Mouse (Mus musculus) ES-CJ7 (cell line): Measurements from ENCODE around the gene Gm15319.
"Not testable (repeated sequence)": the region's sequence is repeated elsewhere in the genome, so short reads cannot be mapped to it uniquely, and the experiment has no call there.

Experiments used
- DNase-seq: peaks from one replicate; pipeline ENCODE4 v3.0.0; 2011; ENCODE audit warnings: low read depth, low spot score

The Gm15319 gene

DNA sequence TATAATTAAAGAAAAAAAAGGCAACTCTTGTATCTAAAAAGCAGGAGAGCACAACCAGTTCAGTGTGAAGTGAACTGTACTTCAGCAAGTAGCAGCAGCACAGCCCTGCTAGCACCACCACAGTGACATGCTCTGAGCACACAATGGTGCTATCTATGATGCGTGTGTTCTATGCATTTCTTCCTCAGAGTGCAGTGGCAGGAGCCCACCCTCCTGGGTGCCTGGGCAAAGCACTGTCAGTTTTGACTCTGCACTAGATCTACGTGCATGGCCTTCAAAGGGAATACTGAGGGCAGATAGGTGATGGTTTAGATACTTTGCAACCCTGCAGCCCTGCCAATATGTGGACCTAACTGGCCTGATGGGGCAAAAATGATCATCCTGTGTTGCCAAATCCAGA is at the start of gene Gm15319:
Gm15319 (minus strand) TSS at position 101 of the 400 bp plus-strand sequence.
- DNase-seq = not testable (repeated sequence)

DNA sequence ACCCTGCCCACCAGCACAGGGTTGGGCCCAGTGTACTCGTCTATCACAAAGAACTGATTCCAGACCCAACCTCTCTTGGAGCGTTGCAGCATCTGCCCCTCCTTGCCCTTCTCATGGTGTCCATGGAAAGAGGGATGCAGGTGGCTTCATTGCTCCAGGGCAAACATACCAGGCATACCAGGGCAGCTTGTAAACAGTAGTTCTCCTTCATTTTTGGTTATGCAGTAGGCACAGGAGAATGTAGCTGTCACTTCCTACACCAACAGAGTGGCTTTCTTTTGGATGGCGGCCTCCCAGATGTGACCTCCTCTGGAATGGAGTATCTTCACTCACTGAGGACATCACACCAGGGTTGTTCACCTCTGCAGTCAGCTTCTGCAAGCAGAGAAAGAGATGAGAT is 47.3 kb upstream of the Gm15319 start:
- not testable (repeated sequence) for DNase-seq

DNA sequence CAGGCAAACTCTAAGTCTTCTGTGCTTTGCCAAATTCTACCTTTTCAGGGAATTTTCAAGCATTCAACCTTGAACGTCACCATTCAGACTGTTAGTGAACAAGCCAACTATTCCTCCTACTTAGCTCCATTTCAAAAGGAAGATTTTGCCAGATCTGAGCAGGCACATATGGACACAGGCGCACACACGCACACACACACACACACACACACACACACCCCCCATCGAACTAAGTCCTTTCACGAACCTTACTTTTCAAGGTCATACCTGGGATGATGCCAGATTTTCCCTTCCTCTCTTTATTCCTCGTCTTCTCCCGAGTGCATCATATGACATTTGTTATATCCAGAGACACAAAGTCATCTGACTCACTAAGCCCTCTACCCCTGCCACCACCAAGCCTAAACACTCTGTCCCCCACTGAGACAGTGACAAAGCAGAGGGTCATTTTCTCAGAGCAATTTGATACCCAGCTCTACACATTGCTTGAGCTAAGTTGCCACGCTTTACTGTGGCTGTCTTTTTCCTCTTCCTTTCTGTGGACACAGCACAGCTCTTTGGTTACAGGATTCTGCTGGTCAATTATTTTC is 45.5 kb upstream of the Gm15319 start:
- DNase-seq = peak; percentile 42

DNA sequence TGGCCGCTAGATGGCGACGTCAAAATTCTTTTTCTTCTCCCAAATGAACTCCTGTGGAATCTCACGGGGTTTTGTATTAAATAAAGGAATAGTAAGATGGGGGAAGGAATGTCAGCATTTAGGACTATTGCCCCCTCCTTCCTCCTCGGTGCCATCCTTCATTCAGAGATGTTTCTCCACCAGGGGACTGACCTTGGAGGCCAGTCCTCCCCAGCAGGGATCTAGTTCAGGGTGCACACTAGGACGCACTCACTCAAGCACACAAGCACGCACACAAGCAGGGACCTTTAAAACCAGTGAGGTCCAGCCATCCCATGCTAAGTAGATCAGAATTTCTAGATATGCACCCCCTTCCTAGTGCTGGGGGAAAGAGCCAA is 26.3 kb upstream of the Gm15319 start:
- not testable (repeated sequence) for DNase-seq

DNA sequence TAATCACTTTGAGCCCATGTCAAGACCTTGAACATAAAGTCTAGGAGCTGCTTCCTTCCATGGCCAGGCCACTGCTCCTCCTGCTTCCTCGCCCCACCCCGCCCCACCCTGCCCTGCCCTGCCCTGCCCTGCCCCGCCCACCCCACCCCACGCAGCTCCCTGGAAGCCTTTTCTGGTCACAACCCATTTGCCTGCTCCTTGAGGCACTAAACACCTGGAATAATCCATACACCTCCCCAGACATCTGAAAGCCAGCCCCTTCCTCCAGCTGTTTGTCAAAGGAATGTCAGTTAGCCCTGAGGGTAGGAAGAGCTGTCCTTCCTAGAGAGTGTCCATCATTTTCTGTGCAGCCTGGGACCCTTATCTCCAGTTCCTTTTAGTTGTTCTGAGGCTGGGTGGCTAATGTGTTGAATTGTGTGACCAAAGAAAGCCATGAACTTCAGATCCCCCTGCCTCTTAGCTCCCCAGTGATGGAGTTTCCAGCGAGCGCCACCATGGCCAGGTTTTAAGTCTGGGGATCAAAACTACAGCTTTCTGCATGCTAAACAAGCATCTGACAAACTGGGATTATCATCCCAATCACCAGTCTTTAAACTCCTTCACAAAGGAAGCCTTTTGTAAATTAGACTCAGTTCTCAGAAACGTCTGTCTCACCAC is 25.8 kb upstream of the Gm15319 start:
- not testable (repeated sequence) for DNase-seq

DNA sequence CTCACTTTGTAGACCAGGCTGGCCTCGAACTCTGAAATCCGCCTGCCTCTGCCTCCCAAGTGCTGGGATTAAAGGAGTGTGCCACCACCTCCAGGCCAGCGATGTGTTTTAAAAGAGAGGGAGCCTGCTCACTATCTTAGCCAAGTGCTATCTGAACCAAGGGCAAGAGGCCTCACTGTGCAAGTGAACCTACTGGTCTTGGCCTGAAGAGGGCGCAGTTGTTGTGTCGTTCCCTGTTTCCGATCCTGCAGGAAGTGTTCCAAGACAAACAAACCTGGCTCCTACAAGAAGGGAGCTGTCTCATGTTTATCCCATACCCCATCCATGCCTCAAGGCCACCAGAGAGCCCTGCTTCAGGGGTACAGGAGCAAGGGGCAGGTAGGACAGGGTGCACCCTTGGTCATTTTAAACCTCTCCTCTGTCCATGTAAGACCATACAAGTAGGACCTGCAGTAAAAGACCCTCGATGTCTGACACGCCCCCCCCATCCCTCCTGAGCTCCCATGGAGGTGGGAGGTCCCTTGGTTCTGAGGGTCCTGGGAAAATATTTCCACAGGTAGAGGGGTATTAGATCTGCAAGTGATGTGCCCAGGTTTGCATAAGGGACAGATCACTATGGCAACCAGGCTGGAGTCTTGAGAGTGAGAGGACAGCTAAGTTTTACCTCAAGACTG is 24.2 kb upstream of the Gm15319 start:
- peak; percentile 27 for DNase-seq

DNA sequence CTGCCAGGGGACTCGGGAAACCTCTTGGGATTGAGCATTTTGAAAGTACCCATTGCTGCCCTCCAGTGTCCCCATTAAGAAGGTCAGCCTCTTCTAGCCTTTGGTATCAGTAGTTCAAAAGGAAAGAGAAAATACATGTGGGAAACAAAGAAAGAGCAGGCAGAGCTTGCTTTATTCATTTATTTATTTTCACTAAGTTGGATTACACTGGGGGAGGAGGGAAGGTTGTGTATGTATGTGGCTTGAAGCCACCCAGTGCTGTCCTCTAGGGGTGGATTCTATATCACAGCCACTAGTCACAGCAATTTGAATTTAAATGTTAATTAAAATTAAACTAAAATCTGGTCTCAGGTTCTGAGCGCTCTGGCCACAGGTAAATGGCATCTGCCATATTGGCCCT is 22.0 kb upstream of the Gm15319 start:
- DNase-seq = not testable (repeated sequence)

DNA sequence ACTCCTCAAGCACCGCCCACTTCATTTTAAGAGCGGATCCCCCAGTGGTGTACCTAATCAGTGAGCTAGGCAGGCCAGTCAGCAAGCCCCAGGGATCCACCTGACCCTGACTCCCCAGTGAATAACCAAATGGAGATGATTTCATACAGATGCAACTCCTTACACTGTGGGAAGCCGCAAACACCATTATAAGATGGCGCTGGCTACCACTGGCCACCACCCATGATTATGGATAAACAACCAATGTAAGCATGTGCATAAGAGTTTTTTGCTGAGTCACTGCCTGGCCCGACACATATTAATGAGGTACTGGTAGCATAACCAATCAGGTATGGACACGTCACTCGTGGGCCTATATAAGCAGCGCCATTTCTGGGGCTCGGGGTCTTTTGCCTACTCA is 21.1 kb upstream of the Gm15319 start:
- DNase-seq = not testable (repeated sequence)

DNA sequence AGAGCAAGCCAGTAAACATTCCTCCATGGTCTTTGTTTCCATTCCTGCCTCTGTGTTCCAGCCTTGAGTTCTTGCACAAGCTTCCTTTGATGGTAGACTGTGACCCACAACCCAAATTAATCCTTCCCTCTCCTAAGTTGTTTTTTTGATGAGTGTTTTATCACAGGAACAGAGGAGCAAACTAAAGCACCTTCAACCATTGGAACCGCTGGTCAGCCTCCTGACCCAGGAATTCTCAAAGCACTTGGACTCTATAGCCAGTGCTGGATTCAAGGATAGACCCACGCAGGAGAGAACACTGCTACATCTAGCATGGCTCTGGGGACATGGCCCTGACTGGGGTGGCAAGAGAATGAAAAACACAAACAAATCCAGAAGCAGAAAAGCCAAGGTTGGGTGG is 19.1 kb upstream of the Gm15319 start:
- not testable (repeated sequence) for DNase-seq

DNA sequence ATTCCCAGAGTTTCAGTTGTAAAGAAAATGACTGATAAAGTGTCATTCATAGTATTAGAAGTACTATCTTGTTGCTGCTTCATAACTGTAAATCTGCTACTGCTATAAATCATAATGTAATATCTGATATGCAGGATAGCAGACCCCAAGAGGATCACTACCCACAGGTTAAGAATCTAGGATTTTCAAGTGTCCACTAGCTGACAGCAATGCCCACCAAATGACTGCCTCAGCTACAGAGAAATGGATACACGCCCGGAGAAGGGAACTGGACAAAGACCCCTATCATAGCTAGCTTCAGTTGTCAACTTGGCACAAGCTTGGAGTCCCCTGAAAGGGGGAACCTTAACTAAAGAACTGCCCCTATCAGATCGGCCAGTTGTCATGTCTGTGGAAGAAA is 18.6 kb upstream of the Gm15319 start:
- DNase-seq = not testable (repeated sequence)

DNA sequence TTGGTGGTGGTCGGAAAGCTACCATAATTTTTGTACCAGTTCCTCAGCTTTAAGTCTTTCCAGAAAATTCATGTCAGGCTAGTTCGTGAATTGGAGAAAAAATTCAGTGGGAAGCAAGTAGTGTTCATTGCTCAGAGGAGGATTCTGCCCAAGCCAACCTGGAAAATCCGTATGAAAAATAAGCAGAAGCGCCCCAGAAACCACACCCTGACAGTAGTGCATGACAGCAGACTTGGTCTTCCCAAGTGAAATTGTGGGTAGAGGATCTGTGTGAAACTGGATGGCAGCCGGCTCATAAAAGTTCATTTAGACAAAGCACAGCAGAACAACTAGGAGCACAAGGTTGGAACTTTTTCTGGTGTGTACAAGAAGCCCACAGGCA is 18.2 kb upstream of the Gm15319 start:
- not testable (repeated sequence) for DNase-seq

DNA sequence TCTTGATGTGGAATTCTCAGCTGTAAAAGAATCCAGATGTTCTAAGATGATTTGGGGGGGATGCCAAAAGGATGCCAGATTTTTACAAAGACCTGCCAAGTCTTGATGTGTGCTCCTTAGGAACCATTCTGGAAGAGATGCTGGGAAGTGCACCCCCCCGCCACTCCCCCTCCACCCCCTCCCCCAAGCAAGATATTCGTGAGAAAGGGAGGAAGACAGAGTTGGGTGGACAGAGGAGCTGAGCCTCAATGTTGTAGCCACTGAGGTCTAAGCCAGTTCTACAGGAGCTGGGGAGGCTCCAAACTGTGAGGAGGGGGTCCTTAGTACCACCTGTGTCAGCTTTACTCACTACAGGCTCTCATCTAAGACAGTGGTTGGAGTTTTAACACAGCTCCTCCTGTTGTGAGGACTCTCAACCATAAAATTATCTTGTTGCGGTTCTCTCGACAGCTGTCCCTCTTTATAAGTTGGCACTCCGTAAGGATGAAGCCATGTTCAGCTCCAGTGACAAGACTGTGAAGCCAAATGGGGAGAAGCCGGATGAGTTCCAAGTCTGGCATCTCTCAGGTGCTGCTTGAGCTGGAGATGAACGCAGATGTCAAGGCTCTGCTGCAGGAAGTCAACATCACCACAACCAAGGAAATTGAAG is 17.7 kb upstream of the Gm15319 start:
- not testable (repeated sequence) for DNase-seq

DNA sequence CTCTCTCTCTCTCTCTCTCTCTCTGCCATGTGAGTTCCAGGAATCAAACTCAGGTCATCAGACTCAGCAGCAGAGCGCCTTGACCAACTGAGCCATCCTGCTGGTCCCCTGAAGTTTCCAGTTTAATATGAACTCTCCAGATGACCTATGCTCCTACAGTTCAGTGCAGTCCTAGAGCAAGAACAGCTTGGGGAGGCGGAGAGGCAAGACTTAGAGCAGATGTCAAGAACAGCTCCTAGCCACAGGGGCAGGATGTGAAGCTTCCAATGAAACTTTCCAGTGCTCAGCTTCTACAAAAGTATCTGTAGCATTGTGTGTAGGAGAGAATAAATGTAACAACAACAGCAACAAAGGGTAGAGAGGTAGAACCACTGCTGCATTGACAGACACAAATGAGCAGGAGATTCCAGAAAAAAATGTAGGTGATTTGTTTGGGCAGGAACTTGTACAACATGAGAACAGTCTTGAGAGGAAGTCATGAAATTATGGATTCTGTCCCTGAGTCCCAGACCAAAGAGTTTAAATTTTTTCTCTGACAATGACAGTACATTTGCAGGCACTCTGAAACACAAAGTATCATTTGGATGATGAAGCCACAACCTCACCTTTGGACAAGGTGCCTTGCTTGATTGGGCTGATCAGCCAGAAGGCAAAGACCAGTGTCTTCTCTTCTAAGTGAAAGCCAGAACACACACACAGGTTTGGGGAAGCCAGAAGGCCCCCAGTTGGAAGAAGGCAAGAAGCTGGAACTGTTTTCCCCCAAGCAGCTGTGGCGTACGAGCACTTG is 16.8 kb upstream of the Gm15319 start:
- DNase-seq = not testable (repeated sequence)

DNA sequence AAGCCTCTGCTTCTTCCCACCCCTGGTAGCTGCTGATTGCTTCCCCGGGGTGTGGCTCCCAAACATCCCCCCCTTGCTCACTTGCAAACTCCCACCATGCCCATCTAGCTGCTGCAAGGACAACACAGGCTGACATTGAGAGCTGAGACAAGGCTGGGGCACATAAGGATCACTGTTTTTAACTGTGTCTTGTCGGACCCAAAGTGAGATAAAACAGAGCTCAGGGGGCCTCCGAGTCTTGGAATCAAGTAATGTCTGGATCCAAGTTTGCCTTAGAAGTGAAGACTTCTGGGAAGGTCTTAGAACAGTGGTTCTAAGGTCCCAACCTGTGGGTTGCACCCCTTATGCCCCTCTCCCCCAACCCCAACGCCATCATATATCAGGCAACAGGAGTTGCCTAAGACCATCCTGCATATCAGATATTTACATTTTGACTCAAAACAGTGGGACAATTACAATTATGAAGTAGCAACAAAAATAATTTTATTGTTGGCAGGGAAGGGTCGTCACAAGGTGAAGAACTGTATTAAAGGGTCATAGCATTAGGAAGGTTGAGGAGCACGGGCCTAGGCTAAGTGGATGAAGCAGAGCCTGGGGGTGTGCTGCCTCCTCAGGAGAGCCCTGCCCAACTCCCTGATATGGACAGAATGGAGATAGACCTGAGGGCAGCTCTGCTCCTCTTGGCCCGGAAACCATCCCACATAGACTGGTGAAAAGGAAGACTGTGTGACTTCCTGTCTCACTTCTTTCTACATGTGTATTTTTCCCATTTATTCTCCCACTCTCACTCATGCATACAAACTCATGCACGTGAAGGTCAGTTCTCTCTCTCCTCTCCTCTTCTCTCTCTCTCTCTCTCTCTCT is 16.0 kb upstream of the Gm15319 start:
- DNase-seq = not testable (repeated sequence)

DNA sequence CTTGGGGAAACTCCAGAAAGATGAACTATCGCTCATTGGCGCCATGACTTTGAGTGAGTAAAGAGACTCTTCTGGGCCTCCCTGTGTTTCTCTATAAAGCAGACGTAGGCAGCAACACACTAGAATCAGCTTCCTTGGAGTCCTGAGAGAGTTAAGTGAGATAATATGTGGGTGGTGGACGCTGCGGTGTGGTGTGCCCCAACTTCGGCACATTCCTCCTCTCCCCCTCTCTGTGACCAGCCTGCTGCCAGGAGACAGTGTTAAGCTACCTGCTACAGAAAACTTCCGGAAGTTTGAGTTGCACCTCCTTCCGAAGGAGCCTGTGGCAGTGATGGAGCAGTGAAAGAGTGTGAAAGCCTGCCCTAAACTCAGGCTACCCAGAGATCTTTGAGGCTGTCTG is 15.3 kb upstream of the Gm15319 start:
- DNase-seq = not testable (repeated sequence)

DNA sequence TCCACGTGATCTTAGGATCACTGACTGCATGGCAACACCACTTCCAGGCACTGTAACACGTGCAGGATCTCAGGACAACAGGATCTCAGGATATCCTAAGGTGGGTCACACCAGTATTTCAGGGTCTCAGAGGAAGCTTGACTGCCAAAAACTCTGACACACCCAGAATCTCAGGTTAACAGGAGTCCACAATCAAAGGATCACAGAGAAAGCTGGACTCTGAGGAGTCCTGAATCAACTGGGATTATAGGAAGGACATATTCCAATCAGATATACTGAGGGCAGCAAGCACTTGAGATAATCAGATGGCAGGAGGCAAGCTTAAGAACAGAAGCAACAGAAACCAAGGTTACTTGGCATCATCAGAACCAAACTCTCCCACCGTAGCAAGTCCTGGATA is 12.7 kb upstream of the Gm15319 start:
- not testable (repeated sequence) for DNase-seq

DNA sequence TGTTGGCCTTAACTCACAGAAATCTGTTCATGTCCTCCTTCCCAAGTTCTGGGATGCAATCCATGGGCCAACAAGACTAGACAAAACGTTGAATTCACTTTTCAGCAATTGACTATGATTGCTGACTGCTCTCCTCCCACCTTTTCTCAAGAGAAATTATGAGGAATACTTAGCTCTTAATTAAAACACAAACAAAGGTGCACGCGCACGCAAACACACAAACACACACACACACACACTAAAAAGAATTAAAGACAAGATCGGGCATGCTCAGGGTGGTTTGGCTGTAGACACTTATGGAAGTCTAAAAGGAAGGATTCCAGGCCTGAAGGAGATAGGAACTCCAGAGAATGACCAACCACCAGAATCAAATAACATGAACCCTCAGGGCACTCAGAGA is 6.6 kb downstream of the Gm15319 start:
- not testable (repeated sequence) for DNase-seq

DNA sequence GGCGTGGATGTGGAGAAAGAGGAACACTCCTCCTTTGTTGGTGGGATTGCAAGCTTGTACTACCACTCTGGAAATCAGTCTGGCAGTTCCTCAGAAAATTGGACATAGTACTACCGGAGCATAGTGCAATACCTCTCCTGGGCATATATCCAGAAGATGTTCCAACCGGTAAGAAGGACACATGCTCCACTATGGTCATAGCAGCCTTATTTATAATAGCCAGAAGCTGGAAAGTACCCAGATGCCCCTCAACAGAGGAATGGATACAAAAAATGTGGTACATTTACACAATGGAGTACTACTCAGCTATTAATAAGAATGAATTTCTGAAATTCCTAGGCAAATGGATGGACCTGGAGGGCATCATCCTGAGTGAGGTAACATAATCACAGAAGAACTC is 9.4 kb downstream of the Gm15319 start:
- not testable (repeated sequence) for DNase-seq

DNA sequence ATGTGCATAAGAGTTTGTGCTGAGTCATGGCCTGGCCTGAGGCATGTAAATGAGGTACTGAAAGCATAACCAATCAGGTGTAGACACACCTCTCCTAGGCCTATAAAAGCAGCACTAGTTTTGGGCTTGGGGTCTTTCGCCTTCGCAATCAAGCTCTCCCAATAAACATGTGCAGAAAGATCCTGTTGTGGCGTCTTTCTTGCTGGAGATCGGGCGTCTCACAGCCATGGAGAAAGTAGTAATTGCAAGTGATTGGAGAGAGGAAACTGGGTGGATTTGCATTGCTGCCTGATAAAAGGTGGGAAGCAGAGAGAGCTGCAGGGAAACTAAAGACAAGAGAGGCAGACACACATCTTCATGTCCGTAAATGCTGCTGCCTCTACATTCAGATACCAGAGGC is 60.3 kb downstream of the Gm15319 start:
- DNase-seq = not testable (repeated sequence)

DNA sequence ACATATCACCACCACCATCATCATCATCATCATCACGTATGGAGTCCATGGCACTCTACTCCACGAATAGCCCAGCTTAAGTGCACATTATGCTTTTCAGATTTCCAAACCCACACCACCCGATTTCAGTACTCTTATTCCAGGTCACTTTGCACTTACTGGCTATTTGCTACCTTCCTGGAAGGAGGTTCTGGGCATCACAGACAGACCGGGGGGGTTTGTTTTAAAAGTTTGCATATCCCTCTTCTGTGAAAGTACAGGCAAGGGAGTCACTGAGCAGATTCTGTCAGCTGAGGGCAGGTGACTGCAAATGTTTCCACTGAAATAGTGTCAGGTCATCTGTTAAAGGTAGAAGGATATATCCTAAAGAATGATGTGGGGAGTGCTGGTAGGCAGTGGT is 63.0 kb downstream of the Gm15319 start:
- peak; percentile 5 for DNase-seq
